Mouse (Mus musculus): ENCODE data around the gene Rhoh.

DNA sequence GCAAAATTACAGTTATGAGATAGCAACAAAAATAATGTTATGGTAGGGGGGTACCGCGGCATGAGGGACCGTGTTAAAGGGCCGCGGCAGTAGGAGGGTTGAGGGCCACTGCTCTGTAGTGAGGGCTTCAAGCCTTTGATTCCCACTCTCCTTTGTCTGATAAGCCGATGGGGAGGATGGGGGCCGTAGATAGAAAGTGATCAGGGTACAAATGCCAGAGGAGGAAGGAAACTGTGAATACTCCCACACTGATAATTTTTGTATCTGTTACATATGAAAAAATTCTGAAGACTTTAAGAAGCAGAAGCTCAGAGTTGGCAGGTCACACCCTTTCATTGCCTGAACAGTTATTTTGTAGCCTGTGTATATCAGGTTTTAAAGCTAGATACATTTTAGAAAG, 18.1 kb upstream of the Rhoh start:
- TF ChIP-seq CTCF (IDR thresholded peaks at IDR 0.05; ENCODE audit: low read depth) (no peak), EP300 (IDR thresholded peaks at IDR 0.05; ENCODE audit: low read depth) (no peak)

Measured in liver, postnatal 0 days (tissue).